Mouse (Mus musculus) neural tube, embryonic 14.5 days (tissue): ENCODE measurements around the gene Treml4. TPM values are rescaled to one million over a fixed set of nuclear protein-coding genes. Genes with fewer than 3 reads are reported as not detected.

ENCODE experiments used
- ATAC-seq: fragments of 200-750 bp; cut with Nextera tagmentation; 2 replicates; pipeline ENCODE4 v1.8.0; 2017; ENCODE audit warnings: low read depth, mild to moderate bottlenecking, moderate TSS enrichment, moderate library complexity
- H3K27ac ChIP-seq: fragments of 300-500 bp; sonication (generic); 2 replicates; pipeline ENCODE4 v1.5.1; 2014; ENCODE audit warnings: low read depth, mild to moderate bottlenecking, control low read depth, low read length, moderate library complexity, mixed read lengths
- H3K27me3 ChIP-seq: fragments of 300-500 bp; sonication (generic); 2 replicates; pipeline ENCODE4 v1.6.1; 2014; ENCODE audit warnings: low read length; ENCODE audit not compliant: control insufficient read depth, insufficient read depth
- H3K36me3 ChIP-seq: fragments of 300-500 bp; sonication (generic); 2 replicates; pipeline ENCODE4 v1.6.1; 2014; ENCODE audit warnings: low read length, mixed read lengths; ENCODE audit not compliant: control insufficient read depth, insufficient read depth
- H3K4me1 ChIP-seq: fragments of 300-500 bp; sonication (generic); 2 replicates; pipeline ENCODE4 v1.6.1; 2014; ENCODE audit warnings: low read length; ENCODE audit not compliant: control insufficient read depth, insufficient read depth
- H3K4me2 ChIP-seq: fragments of 300-500 bp; sonication (generic); 2 replicates; pipeline ENCODE4 v1.6.1; 2014; ENCODE audit warnings: mild to moderate bottlenecking, low read depth, low read length, control low read depth
- H3K4me3 ChIP-seq: fragments of 300-500 bp; sonication (generic); 2 replicates; pipeline ENCODE4 v1.5.1; 2014; ENCODE audit warnings: low read depth, low read length, control low read depth, mixed read lengths
- H3K9ac ChIP-seq: fragments of 300-500 bp; sonication (generic); replicated peaks from 2 replicates; pipeline ENCODE4 v1.6.1; 2014; ENCODE audit warnings: low read depth, mild to moderate bottlenecking, control low read depth, low read length, mixed read lengths
- H3K9me3 ChIP-seq: fragments of 300-500 bp; sonication (generic); 2 replicates; pipeline ENCODE4 v1.6.1; 2016; ENCODE audit warnings: low read length; ENCODE audit not compliant: control insufficient read depth
- WGBS: fragments of 180-500 bp; shearing (Covaris S2); extraction: QIAGEN DNeasy Blood & Tissue Kit; methylation state at CpG from one replicate; pipeline ENCODE4 v1.1.7; 2014; 5-methylcytosine and 5-hydroxymethylcytosine counted together
- polyA plus RNA-seq: library from polyadenylated mRNA; unstranded; fragments of >200 nt; fragmentation: Nextera tagmentation; extraction: Ambion mirVana; gene quantifications from 2 replicates; pipeline ENCODE4 v1.2.1, GENCODE M21; 2014

The Treml4 gene
- polyA plus RNA-seq, 1 experiment from 2014 or later, result 0.13 TPM

GRCm38 (mm10) chr17:48268276-48268675 lies 4.2 kb downstream of the Treml4 start:
- Histone ChIP-seq H3K9ac (no peak overlapping the region), H3K9me3 (no peaks in the 10 kb centered on the region), H3K4me1 (no peaks in the 10 kb centered on the region), H3K27me3 (no peaks in the 10 kb centered on the region), H3K4me3 (no peak overlapping the region), H3K4me2 (no peak overlapping the region), H3K27ac (no peak overlapping the region), H3K36me3 (no peaks in the 10 kb centered on the region)
- no peak for ATAC-seq

- no peak for ATAC-seq
- Histone ChIP-seq H3K27ac (no peak overlapping the region), H3K36me3 (no peaks in the 10 kb centered on the region), H3K27me3 (no peaks in the 10 kb centered on the region), H3K9ac (no peak overlapping the region), H3K4me3 (no peak overlapping the region), H3K4me2 (no peak overlapping the region), H3K4me1 (no peaks in the 10 kb centered on the region), H3K9me3 (no peaks in the 10 kb centered on the region)
- WGBS, result 84% methylated on average over 4 of the region's 4 CpGs
Observed at GRCm38 (mm10) chr17:48269833-48270232, 5.7 kb downstream of the Treml4 start.

- WGBS, result 82% methylated on average over 5 of the region's 5 CpGs
- no peak overlapping the region for H3K4me2 ChIP-seq
- no peak overlapping the region for H3K4me3 ChIP-seq
- no peaks in the 10 kb centered on the region for H3K27me3 ChIP-seq
- no peaks in the 10 kb centered on the region for H3K9me3 ChIP-seq
- H3K27ac ChIP-seq, result no peak overlapping the region
- ATAC-seq, result no peak
- no peaks in the 10 kb centered on the region for H3K4me1 ChIP-seq
- H3K9ac ChIP-seq, result no peak overlapping the region
- no peaks in the 10 kb centered on the region for H3K36me3 ChIP-seq
Observed at GRCm38 (mm10) chr17:48272158-48272557, 8.1 kb downstream of the Treml4 start.

- Histone ChIP-seq H3K27me3 (no peaks in the 10 kb centered on the region), H3K4me2 (no peak overlapping the region), H3K9me3 (no peaks in the 10 kb centered on the region), H3K9ac (no peak overlapping the region), H3K4me3 (no peak overlapping the region), H3K4me1 (no peaks in the 10 kb centered on the region), H3K27ac (no peak overlapping the region), H3K36me3 (no peaks in the 10 kb centered on the region)
- WGBS, result 96% methylated on average over 4 of the region's 4 CpGs
- ATAC-seq, result no peak
Observed at GRCm38 (mm10) chr17:48272598-48272997, 8.5 kb downstream of the Treml4 start.

- Histone ChIP-seq H3K36me3 (no peaks in the 10 kb centered on the region), H3K9ac (no peak overlapping the region), H3K4me2 (no peak overlapping the region), H3K27me3 (no peaks in the 10 kb centered on the region), H3K27ac (no peak overlapping the region), H3K4me1 (no peaks in the 10 kb centered on the region), H3K4me3 (no peak overlapping the region), H3K9me3 (no peaks in the 10 kb centered on the region)
- WGBS, result 86% methylated on average over 4 of the region's 4 CpGs
- ATAC-seq, result no peak
Observed at GRCm38 (mm10) chr17:48274098-48274497, 10.0 kb downstream of the Treml4 start.

- Histone ChIP-seq H3K9ac (no peak overlapping the region), H3K4me3 (no peak overlapping the region), H3K4me1 (no peaks in the 10 kb centered on the region), H3K9me3 (no peaks in the 10 kb centered on the region), H3K27ac (no peak overlapping the region), H3K36me3 (no peaks in the 10 kb centered on the region), H3K27me3 (no peaks in the 10 kb centered on the region), H3K4me2 (no peak overlapping the region)
- 0 out of 2 replicates have a peak, but pooled peaks have one; percentile 49 for ATAC-seq
- WGBS, result 28% methylated on average over 6 of the region's 6 CpGs
Observed at GRCm38 (mm10) chr17:48274885-48275284, 10.8 kb downstream of the Treml4 start.

- no peak overlapping the region for H3K9ac ChIP-seq
- 72% methylated on average over 7 of the region's 7 CpGs for WGBS
- no peak for ATAC-seq
- H3K9me3 ChIP-seq, result no peaks in the 10 kb centered on the region
- no peaks in the 10 kb centered on the region for H3K4me1 ChIP-seq
- no peak overlapping the region for H3K27ac ChIP-seq
- H3K4me2 ChIP-seq, result no peak overlapping the region
- H3K27me3 ChIP-seq, result no peaks in the 10 kb centered on the region
- no peaks in the 10 kb centered on the region for H3K36me3 ChIP-seq
- no peak overlapping the region for H3K4me3 ChIP-seq
Observed at GRCm38 (mm10) chr17:48275736-48276135, 11.6 kb downstream of the Treml4 start.

- no peaks in the 10 kb centered on the region for H3K9me3 ChIP-seq
- no peak overlapping the region for H3K4me2 ChIP-seq
- ATAC-seq, result no peak
- no peaks in the 10 kb centered on the region for H3K27me3 ChIP-seq
- H3K9ac ChIP-seq, result no peak overlapping the region
- no peak overlapping the region for H3K27ac ChIP-seq
- H3K4me1 ChIP-seq, result no peaks in the 10 kb centered on the region
- H3K4me3 ChIP-seq, result no peak overlapping the region
- no peaks in the 10 kb centered on the region for H3K36me3 ChIP-seq
Observed at GRCm38 (mm10) chr17:48278381-48278780, 14.3 kb downstream of the Treml4 start.

- WGBS, result 86% methylated on average over 4 of the region's 4 CpGs
Observed at GRCm38 (mm10) chr17:48279002-48279401, 14.9 kb downstream of the Treml4 start.

More at GRCm38 (mm10) chr17:48279002-48279401, 14.9 kb downstream of the Treml4 start:
- Histone ChIP-seq H3K9me3 (no peaks in the 10 kb centered on the region), H3K4me1 (no peaks in the 10 kb centered on the region), H3K4me2 (no peak overlapping the region), H3K27me3 (no peaks in the 10 kb centered on the region), H3K9ac (no peak overlapping the region), H3K36me3 (no peaks in the 10 kb centered on the region), H3K4me3 (no peak overlapping the region), H3K27ac (no peak overlapping the region)
- no peak for ATAC-seq
